Mouse (Mus musculus) stomach, postnatal 0 days (tissue): ENCODE data around the gene Gm21983.

ENCODE experiments used
- CTCF ChIP-seq: IDR thresholded peaks from 2 replicates; pipeline ENCODE4 v1.5.1; 2016; ENCODE audit warnings: antibody characterized with exemption, low read depth, mild to moderate bottlenecking, moderate library complexity
- EP300 ChIP-seq: optimal IDR thresholded peaks from 2 replicates; pipeline ENCODE3; 2016; ENCODE audit warnings: antibody characterized with exemption

- TF ChIP-seq CTCF = no peak
- TF ChIP-seq EP300 = no peak
Observed at GRCm38 (mm10) chr7:27164112-27164947, 16.6 kb downstream of the Gm21983 start.
